Mouse (Mus musculus) embryonic fibroblast, embryonic 13.5 days (primary cell): ENCODE results near the gene Slc12a3.

Source experiments
- CTCF ChIP-seq: IDR thresholded peaks from 2 replicates; pipeline ENCODE4 v1.5.1; 2011; ENCODE audit warnings: mild to moderate bottlenecking, control low read depth, low read length, moderate library complexity, borderline replicate concordance; ENCODE audit not compliant: insufficient read depth
- POLR2A ChIP-seq: IDR thresholded peaks from 2 replicates; pipeline ENCODE4 v1.6.1; 2011; ENCODE audit warnings: low read depth, mild to moderate bottlenecking, control low read depth, low read length, moderate library complexity

DNA sequence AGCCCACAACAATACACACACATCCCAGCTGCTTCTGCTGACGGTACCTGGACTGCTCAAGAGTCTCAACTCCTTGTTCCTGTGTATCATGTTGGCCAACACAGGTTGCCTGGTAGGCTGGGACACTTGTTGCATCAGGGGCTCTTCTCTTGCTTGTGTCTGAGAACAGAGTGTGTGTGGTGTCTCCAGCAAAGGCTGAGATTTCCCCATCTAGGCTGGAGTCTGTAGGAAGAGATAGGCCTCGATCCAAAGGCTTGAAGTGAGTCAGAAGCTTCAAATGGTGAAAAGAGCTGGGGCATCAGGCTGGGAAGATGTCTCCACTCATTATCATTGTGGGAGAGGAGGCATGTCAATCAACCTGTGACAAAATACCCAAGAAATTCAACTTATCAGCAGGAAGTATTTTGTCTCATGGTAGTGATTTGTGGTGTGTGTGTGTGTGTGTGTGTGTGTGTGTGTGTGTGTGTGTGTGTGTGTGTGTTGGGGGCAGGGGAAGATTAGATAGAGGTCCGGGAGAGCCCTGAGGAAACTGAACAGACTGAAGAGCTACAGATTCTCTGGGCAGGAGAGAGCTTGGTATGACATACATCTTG is 70.5 kb downstream of the Slc12a3 start:
- TF ChIP-seq POLR2A: no peak
- TF ChIP-seq CTCF: no peak
